Mouse (Mus musculus): ENCODE data around the gene Rpl37. TPM values are rescaled to one million over a fixed set of nuclear protein-coding genes. Genes with fewer than 3 reads are reported as not detected.
A peak's percentile ranks its signal among the peaks of the same experiment; 100 is the strongest.

The Rpl37 gene
- total and polyA plus RNA-seq, 2 experiments = 282 to 386 TPM

DNA sequence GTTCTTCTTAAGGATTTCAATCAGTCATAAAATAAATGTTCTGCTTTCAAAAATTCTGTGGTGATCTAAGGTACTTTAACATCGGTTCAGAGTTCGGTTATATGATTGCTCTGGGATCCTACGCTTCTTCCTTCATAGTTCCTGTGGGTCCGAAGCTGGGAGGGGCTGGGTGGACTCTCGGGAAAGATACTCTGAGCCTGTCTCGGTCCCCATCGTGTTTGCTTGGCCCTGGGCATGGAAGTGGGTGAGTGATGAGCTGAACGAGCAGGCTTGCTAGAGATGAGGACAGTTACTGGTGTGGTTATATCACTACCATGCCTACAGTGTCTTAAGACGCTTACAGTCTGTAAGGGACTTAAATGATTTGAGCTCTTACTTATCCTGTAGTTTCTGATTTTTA is 2.2 kb downstream of the Rpl37 start:
- no peak for DNase-seq (ENCODE audit: extremely low read depth, low read depth, low spot score)
- no peak overlapping the region for H3K27ac ChIP-seq (replicated peaks; ENCODE audit: insufficient read depth, low read depth, low read length)
- no peak for TF ChIP-seq CTCF (IDR thresholded peaks at IDR 0.05; ENCODE audit: low read depth, low read length)
- no peak for TF ChIP-seq POLR2A (IDR thresholded peaks at IDR 0.05; ENCODE audit: extremely low read depth, insufficient read depth, low read length)
- H3K27me3 ChIP-seq (ENCODE audit: control insufficient read depth, insufficient read depth, low read length) = no peaks in the 10 kb centered on the region
- WGBS = 78% methylated on average over 9 of the region's 9 CpGs
- no peak overlapping the region for H3K4me3 ChIP-seq (ENCODE audit: insufficient read depth, low read depth, low read length)
- H3K9ac ChIP-seq (ENCODE audit: low read depth, low read length) = no peak overlapping the region
- peaks cover 8% of the 10 kb centered on the region; the same call in 1 of the 2 replicates for H3K4me1 ChIP-seq (ENCODE audit: control insufficient read depth, insufficient read depth, low read length)
- peaks cover 36% of the 10 kb centered on the region for H3K36me3 ChIP-seq (ENCODE audit: control insufficient read depth, insufficient read depth, low read length)
- H3K79me2 ChIP-seq (ENCODE audit: control insufficient read depth, insufficient read depth, low read length) = peaks cover 5% of the 10 kb centered on the region

DNA sequence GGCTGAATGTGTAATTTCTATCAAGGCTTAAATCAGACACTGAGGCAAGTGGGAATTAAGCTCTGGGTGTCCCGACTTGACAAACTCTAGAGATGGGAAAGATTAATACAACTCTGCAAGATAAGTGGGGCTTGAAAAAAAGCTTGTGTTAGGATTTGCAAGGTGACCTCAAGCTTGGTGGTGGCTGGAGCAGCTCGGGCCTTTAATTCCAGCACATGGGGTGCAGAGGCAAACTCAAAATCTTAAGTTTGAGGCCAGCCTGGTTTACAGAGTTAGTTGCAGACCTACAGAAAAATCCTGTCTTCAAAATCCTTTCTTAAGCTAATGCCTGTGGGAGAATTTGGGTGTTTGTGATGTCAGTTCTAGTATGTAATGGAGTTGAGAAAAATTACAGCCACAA is 2.7 kb downstream of the Rpl37 start:
- 81% methylated on average over 2 of the region's 2 CpGs for WGBS
- Histone ChIP-seq H3K27ac (replicated peaks; ENCODE audit: insufficient read depth, low read depth, low read length) (no peak overlapping the region), H3K4me1 (ENCODE audit: control insufficient read depth, insufficient read depth, low read length) (peaks cover 8% of the 10 kb centered on the region; the same call in 1 of the 2 replicates), H3K4me3 (ENCODE audit: insufficient read depth, low read depth, low read length) (no peak overlapping the region), H3K79me2 (ENCODE audit: control insufficient read depth, insufficient read depth, low read length) (peaks cover 5% of the 10 kb centered on the region), H3K27me3 (ENCODE audit: control insufficient read depth, insufficient read depth, low read length) (no peaks in the 10 kb centered on the region), H3K9ac (ENCODE audit: low read depth, low read length) (no peak overlapping the region), H3K36me3 (ENCODE audit: control insufficient read depth, insufficient read depth, low read length) (peaks cover 37% of the 10 kb centered on the region)
- TF ChIP-seq CTCF (IDR thresholded peaks at IDR 0.05; ENCODE audit: low read depth, low read length) (no peak), POLR2A (IDR thresholded peaks at IDR 0.05; ENCODE audit: extremely low read depth, insufficient read depth, low read length) (no peak)
- no peak for DNase-seq (ENCODE audit: extremely low read depth, low read depth, low spot score)

DNA sequence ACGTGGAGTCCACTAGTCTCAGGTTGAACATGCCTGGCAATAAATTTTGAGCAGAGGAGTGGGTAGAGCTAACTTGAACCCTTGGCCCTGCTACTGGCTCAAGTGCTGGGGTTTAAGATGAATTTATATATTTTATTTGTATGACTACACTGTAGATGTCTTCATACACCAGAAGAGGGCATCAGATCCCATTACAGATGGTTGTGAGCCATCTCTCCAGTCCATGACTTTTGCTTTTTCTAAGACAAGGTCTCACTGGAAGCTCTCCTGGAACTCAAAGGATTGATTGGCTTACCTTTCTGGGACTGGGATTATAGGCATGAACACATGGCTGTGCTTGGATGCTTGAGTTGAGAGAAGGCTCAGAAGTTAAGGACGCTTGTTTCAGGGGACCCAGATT is 3.3 kb downstream of the Rpl37 start:
- Histone ChIP-seq H3K27me3 (ENCODE audit: control insufficient read depth, insufficient read depth, low read length) (no peaks in the 10 kb centered on the region), H3K4me1 (ENCODE audit: control insufficient read depth, insufficient read depth, low read length) (peaks cover 8% of the 10 kb centered on the region; the same call in 1 of the 2 replicates), H3K36me3 (ENCODE audit: control insufficient read depth, insufficient read depth, low read length) (peaks cover 37% of the 10 kb centered on the region), H3K4me3 (ENCODE audit: insufficient read depth, low read depth, low read length) (no peak overlapping the region), H3K9ac (ENCODE audit: low read depth, low read length) (no peak overlapping the region), H3K79me2 (ENCODE audit: control insufficient read depth, insufficient read depth, low read length) (peaks cover 5% of the 10 kb centered on the region), H3K27ac (replicated peaks; ENCODE audit: insufficient read depth, low read depth, low read length) (no peak overlapping the region)
- TF ChIP-seq CTCF (IDR thresholded peaks at IDR 0.05; ENCODE audit: low read depth, low read length) (no peak), POLR2A (IDR thresholded peaks at IDR 0.05; ENCODE audit: extremely low read depth, insufficient read depth, low read length) (no peak)
- 94% methylated on average over 2 of the region's 2 CpGs for WGBS
- DNase-seq (ENCODE audit: extremely low read depth, low read depth, low spot score) = no peak

GRCm38 (mm10) chr15:5121535-5122313 is 5.3 kb downstream of the Rpl37 start:
- Histone ChIP-seq H3K4me3 (ENCODE audit: insufficient read depth, low read depth, low read length) (no peak overlapping the region), H3K27me3 (ENCODE audit: control insufficient read depth, insufficient read depth, low read length) (no peaks in the 10 kb centered on the region), H3K4me1 (ENCODE audit: control insufficient read depth, insufficient read depth, low read length) (peaks cover 3% of the 10 kb centered on the region; the same call in 1 of the 2 replicates), H3K9ac (ENCODE audit: low read depth, low read length) (no peak overlapping the region), H3K79me2 (ENCODE audit: control insufficient read depth, insufficient read depth, low read length) (peaks cover 2% of the 10 kb centered on the region), H3K27ac (replicated peaks; ENCODE audit: insufficient read depth, low read depth, low read length) (no peak overlapping the region), H3K36me3 (ENCODE audit: control insufficient read depth, insufficient read depth, low read length) (peaks cover 37% of the 10 kb centered on the region)
- WGBS = 83% methylated on average over 12 of the region's 12 CpGs
- DNase-seq (ENCODE audit: extremely low read depth, low read depth, low spot score) = peak; percentile 69
- TF ChIP-seq POLR2A (IDR thresholded peaks at IDR 0.05; ENCODE audit: extremely low read depth, insufficient read depth, low read length) = no peak
- no peak for TF ChIP-seq CTCF (IDR thresholded peaks at IDR 0.05; ENCODE audit: low read depth, low read length)

- H3K79me2 ChIP-seq (ENCODE audit: control insufficient read depth, insufficient read depth, low read length) = no peaks in the 10 kb centered on the region
- no peak overlapping the region for H3K9ac ChIP-seq (ENCODE audit: low read depth, low read length)
- H3K27me3 ChIP-seq (ENCODE audit: control insufficient read depth, insufficient read depth, low read length) = no peaks in the 10 kb centered on the region
- H3K27ac ChIP-seq (replicated peaks; ENCODE audit: insufficient read depth, low read depth, low read length) = no peak overlapping the region
- no peak overlapping the region for H3K4me3 ChIP-seq (ENCODE audit: insufficient read depth, low read depth, low read length)
- peaks cover 6% of the 10 kb centered on the region for H3K36me3 ChIP-seq (ENCODE audit: control insufficient read depth, insufficient read depth, low read length)
- 64% methylated on average over 4 of the region's 4 CpGs for WGBS
- no peaks in the 10 kb centered on the region for H3K4me1 ChIP-seq (ENCODE audit: control insufficient read depth, insufficient read depth, low read length)
- no peak for DNase-seq (ENCODE audit: extremely low read depth, low read depth, low spot score)
- TF ChIP-seq POLR2A (IDR thresholded peaks at IDR 0.05; ENCODE audit: extremely low read depth, insufficient read depth, low read length) = no peak
- TF ChIP-seq CTCF (IDR thresholded peaks at IDR 0.05; ENCODE audit: low read depth, low read length) = no peak
Observed at GRCm38 (mm10) chr15:5126456-5126855, 10.0 kb downstream of the Rpl37 start.

- Histone ChIP-seq H3K27me3 (ENCODE audit: control insufficient read depth, insufficient read depth, low read length) (no peaks in the 10 kb centered on the region), H3K4me1 (ENCODE audit: control insufficient read depth, insufficient read depth, low read length) (no peaks in the 10 kb centered on the region), H3K79me2 (ENCODE audit: control insufficient read depth, insufficient read depth, low read length) (no peaks in the 10 kb centered on the region), H3K27ac (replicated peaks; ENCODE audit: insufficient read depth, low read depth, low read length) (no peak overlapping the region), H3K4me3 (ENCODE audit: insufficient read depth, low read depth, low read length) (no peak overlapping the region), H3K9ac (ENCODE audit: low read depth, low read length) (no peak overlapping the region), H3K36me3 (ENCODE audit: control insufficient read depth, insufficient read depth, low read length) (peaks cover 4% of the 10 kb centered on the region)
- DNase-seq (ENCODE audit: extremely low read depth, low read depth, low spot score) = no peak
- TF ChIP-seq POLR2A (IDR thresholded peaks at IDR 0.05; ENCODE audit: extremely low read depth, insufficient read depth, low read length) (no peak), CTCF (IDR thresholded peaks at IDR 0.05; ENCODE audit: low read depth, low read length) (no peak)
- 63% methylated on average over 2 of the region's 2 CpGs for WGBS
Observed at GRCm38 (mm10) chr15:5127487-5127886, 11.0 kb downstream of the Rpl37 start.

All from liver, adult 2 months (tissue).